Mouse (Mus musculus): ENCODE data around the gene Nes.

DNA sequence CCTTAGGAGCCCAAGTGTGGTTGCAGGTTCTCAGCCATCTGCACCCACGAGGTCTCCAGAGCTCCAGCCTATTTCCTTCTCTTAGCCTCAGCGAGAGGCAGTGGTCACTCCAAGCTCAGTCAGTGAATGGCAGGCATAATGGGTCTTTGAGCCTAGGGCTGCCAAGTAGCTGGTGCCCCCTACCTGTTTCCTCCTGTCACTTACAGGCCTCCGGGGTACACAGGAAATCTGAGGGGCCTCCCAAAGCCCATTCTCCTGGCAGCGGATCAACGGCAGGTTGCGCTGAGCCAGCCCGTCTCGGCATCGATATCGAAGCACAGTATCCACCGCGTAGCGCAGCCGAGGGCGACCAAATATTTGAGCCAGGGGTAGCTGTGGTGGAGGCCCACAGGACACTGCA is 17.2 kb downstream of the Nes start:
- TF ChIP-seq CTCF (IDR thresholded peaks at IDR 0.05; ENCODE audit: low read depth) (no peak), EP300 (optimal IDR thresholded peaks at IDR 0.05) (no peak)
